Mouse (Mus musculus): ENCODE results near the gene D230025D16Rik.
A peak's percentile ranks its signal among the peaks of the same experiment; 100 is the strongest.

Gene D230025D16Rik

GRCm38 (mm10) chr8:105237442-105238142 lies 12.6 kb downstream of the D230025D16Rik start:
- no peak for DNase-seq

- DNase-seq = no peak
Observed at GRCm38 (mm10) chr8:105241016-105241415, 16.1 kb downstream of the D230025D16Rik start.

GRCm38 (mm10) chr8:105251954-105252353 lies 27.0 kb downstream of the D230025D16Rik start:
- no peak for DNase-seq

- DNase-seq = peak in 1 of 2 experiments; percentile 12
Observed at GRCm38 (mm10) chr8:105252680-105253537, 28.0 kb downstream of the D230025D16Rik start.

- no peak for DNase-seq
Observed at GRCm38 (mm10) chr8:105253766-105254151, 28.8 kb downstream of the D230025D16Rik start.

GRCm38 (mm10) chr8:105254152-105254965 lies 29.4 kb downstream of the D230025D16Rik start:
- DNase-seq = peak; percentile 85 to 88

- peak; percentile 69 to 73 for DNase-seq
Observed at GRCm38 (mm10) chr8:105254966-105255350, 30.0 kb downstream of the D230025D16Rik start, which contains the start of gene B3gnt9. TSS of gene B3gnt9 (minus strand) at chr8:105255153.

- no peak for DNase-seq
Observed at GRCm38 (mm10) chr8:105257318-105258114, 32.6 kb downstream of the D230025D16Rik start.

GRCm38 (mm10) chr8:105258911-105259720 lies 34.2 kb downstream of the D230025D16Rik start:
- DNase-seq = no peak

GRCm38 (mm10) chr8:105259721-105260320 lies 34.9 kb downstream of the D230025D16Rik start:
- DNase-seq = peak; percentile 52 to 58

GRCm38 (mm10) chr8:105260371-105261099 lies 35.6 kb downstream of the D230025D16Rik start:
- no peak for DNase-seq

- no peak for DNase-seq
Observed at GRCm38 (mm10) chr8:105261326-105261980, 36.5 kb downstream of the D230025D16Rik start.

GRCm38 (mm10) chr8:105263244-105263912 lies 38.4 kb downstream of the D230025D16Rik start:
- DNase-seq = no peak

GRCm38 (mm10) chr8:105264024-105264982 lies 39.4 kb downstream of the D230025D16Rik start, which contains the start of the genes Tradd and Fbxl8:
TSS of gene Tradd (minus strand) at chr8:105264609.
TSS of gene Fbxl8 (plus strand) at chr8:105264648.
- peak; percentile 70 to 71 for DNase-seq

GRCm38 (mm10) chr8:105265128-105265527 lies 40.2 kb downstream of the D230025D16Rik start:
- peak in 1 of 2 experiments; percentile 58 for DNase-seq

GRCm38 (mm10) chr8:105266775-105267174 lies 41.8 kb downstream of the D230025D16Rik start:
- DNase-seq = peak in 1 of 2 experiments; percentile 46

GRCm38 (mm10) chr8:105268342-105269074 lies 43.6 kb downstream of the D230025D16Rik start:
- no peak for DNase-seq
